Mouse (Mus musculus) small intestine, adult 2 months (tissue): ENCODE data around the gene Spata31d1a.

Source experiments
- CTCF ChIP-seq: fragments of 200-500 bp; IDR thresholded peaks from 2 replicates; pipeline ENCODE4 v1.5.1; 2012; ENCODE audit warnings: low read depth, mild to moderate bottlenecking, control low read depth, inconsistent platforms, low read length, moderate library complexity, mixed read lengths; ENCODE audit not compliant: insufficient replicate concordance, insufficient read length; ENCODE audit errors: extremely low read depth
- POLR2A ChIP-seq: fragments of 200-500 bp; IDR thresholded peaks from 2 replicates; pipeline ENCODE4 v1.6.1; 2012; ENCODE audit warnings: low read depth, mild to moderate bottlenecking, control low read depth, inconsistent platforms, low read length, moderate library complexity

DNA sequence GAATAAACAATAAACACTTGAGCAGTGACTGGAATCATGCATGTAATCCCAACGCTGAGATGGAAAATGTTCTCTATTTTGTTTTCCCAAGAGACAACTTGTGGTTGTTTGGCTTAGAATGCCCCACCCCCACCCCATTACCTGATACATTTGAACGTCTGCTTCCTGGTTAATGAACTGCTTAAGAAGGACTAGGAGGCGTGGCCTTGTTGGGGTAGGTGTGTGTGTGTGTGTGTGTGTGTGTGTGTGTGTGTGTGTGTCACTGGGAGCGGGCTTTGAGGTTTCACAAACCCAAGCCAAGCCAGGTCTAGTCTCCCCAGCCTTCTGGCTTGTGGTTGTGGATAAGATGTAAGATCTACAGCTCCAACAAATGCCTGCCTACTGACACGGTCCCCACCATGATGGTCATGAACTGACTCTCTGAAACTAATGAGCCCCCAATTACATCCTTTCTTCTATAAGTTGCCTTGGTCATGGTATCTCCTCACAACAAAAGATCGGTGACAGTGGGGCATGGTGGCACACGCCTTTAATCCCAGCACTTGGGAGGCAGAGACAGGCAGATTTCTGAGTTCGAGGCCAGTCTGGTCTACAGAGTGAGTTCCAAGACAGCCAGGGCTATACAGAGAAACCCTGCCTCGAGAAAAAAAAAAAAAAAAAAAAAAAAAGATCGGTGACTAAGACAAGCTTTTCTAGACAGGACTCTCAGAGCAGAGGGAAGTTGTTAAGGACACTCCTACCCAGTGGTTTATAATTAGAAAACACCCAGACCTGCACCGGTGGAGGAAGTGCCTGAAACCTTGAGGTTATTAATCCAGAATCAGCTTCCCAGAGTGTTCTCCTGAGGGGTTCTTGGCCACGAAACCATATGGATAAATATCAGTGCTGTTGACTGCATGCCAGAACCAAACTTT is 33.6 kb downstream of the Spata31d1a start:
- TF ChIP-seq CTCF (no peak), POLR2A (no peak)
